ENCODE assay signal across 7 mouse cellular contexts in genomic region chr16:17815411-17816402, GRCm38 (mm10). TPM values are rescaled to one million over a fixed set of nuclear protein-coding genes. Genes with fewer than 3 reads are reported as not detected.
DNase-seq lines count a peak whose midpoint lies in the region; ATAC-seq lines count a peak whose summit lies in the region.

No protein-coding gene starts in this region.

- peaks cover 8% of the 10 kb centered on the region; the same call in 1 of the 2 replicates for H3K27me3 ChIP-seq in forebrain, embryonic 14.5 days (replicated peaks; ENCODE audit: control insufficient read depth, insufficient read depth, low read length)
- H3K27me3 ChIP-seq in hindbrain, embryonic 10.5 days (ENCODE audit: insufficient read depth, poor library complexity, severe bottlenecking), result peaks cover 75% of the 10 kb centered on the region

- H3K27ac ChIP-seq in forebrain, embryonic 14.5 days (ENCODE audit: low read depth, low read length), result peak overlapping the region; percentile 33; the same call in 1 of the 2 replicates
- H3K27ac ChIP-seq in hindbrain, embryonic 10.5 days, result peak overlapping the region; percentile 87

- no peaks in the 10 kb centered on the region for H3K9me3 ChIP-seq in forebrain, embryonic 14.5 days (replicated peaks; ENCODE audit: control insufficient read depth, low read length)
- no peaks in the 10 kb centered on the region for H3K9me3 ChIP-seq in hindbrain, embryonic 10.5 days

- peak overlapping the region; percentile 88 for H3K4me2 ChIP-seq in forebrain, embryonic 14.5 days (ENCODE audit: low read length)

- no peaks in the 10 kb centered on the region for H3K36me3 ChIP-seq in forebrain, embryonic 14.5 days (ENCODE audit: control insufficient read depth, insufficient read depth, low read length)
- H3K36me3 ChIP-seq in hindbrain, embryonic 10.5 days, result no peaks in the 10 kb centered on the region

- 1% methylated on average over 63 of the region's 63 CpGs for WGBS in forebrain, embryonic 14.5 days
- 2% methylated on average over 63 of the region's 63 CpGs for WGBS in hindbrain, embryonic 10.5 days

- H3K4me1 ChIP-seq in forebrain, embryonic 14.5 days (ENCODE audit: control insufficient read depth, insufficient read depth, low read length), result peaks cover 3% of the 10 kb centered on the region; the same call in 1 of the 2 replicates
- peaks cover 15% of the 10 kb centered on the region; the same call in 1 of the 2 replicates for H3K4me1 ChIP-seq in hindbrain, embryonic 10.5 days (replicated peaks)

- peak; percentile 89 for DNase-seq in R1 (ENCODE audit: low read depth, low spot score)
- DNase-seq in cerebellum, adult 11-12 months, result peak; percentile 64
- peak; percentile 86 for DNase-seq in forebrain, embryonic 14.5 days (ENCODE audit: low spot score)
- peak; percentile 86 for DNase-seq in hindbrain, embryonic 10.5 days (ENCODE audit: low spot score)
- peak; percentile 63 to 77 for DNase-seq in layer of hippocampus, postnatal 10 days (ENCODE audit: low spot score in 2 of 2)
- peak; percentile 80 to 81 for DNase-seq in lung, postnatal 4 days
- peak; percentile 59 for DNase-seq in right cerebral cortex, postnatal 14 days

- H3K4me3 ChIP-seq in forebrain, embryonic 14.5 days (ENCODE audit: low read depth, low read length), result peak overlapping the region; percentile 45
- H3K4me3 ChIP-seq in hindbrain, embryonic 10.5 days, result peak overlapping the region; percentile 64

- peak overlapping the region; percentile 74 for H3K9ac ChIP-seq in forebrain, embryonic 14.5 days (ENCODE audit: low read length)

- peak; percentile 90 for ATAC-seq in forebrain, embryonic 14.5 days

RNA-seq across cellular contexts. Expression of gene B830017H08Rik, which starts 17.2 kb away (rescaled TPM):
- polyA plus RNA-seq in forebrain, embryonic 14.5 days (2014; fragmentation: Nextera tagmentation; extraction: Ambion mirVana), result 1.0 and 1.5 TPM in 2 replicates
- polyA plus RNA-seq in hindbrain, embryonic 10.5 days (2016; fragmentation: Nextera tagmentation; extraction: Ambion mirVana), result 0.22 TPM in 1 of 2 replicates, not detected in the other
- total RNA-seq in layer of hippocampus, postnatal 10 days (2021), result 1 to 10 TPM; 4.5 to 5.8 TPM

RNA-seq across cellular contexts. Expression of gene Scarf2, which starts 18.6 kb away (rescaled TPM):
- 0.89 and 1.1 TPM in 2 replicates for polyA plus RNA-seq in forebrain, embryonic 14.5 days (2014; fragmentation: Nextera tagmentation; extraction: Ambion mirVana)
- 5.4 and 9.6 TPM in 2 replicates for polyA plus RNA-seq in hindbrain, embryonic 10.5 days (2016; fragmentation: Nextera tagmentation; extraction: Ambion mirVana)
- 1 to 10 TPM; 4.7 to 5.0 TPM for total RNA-seq in layer of hippocampus, postnatal 10 days (2021)

RNA-seq across cellular contexts. Expression of gene Car15, which starts 22.5 kb away (rescaled TPM):
- 4.0 and 5.0 TPM in 2 replicates for polyA plus RNA-seq in forebrain, embryonic 14.5 days (2014; fragmentation: Nextera tagmentation; extraction: Ambion mirVana)
- polyA plus RNA-seq in hindbrain, embryonic 10.5 days (2016; fragmentation: Nextera tagmentation; extraction: Ambion mirVana), result 1.9 and 2.3 TPM in 2 replicates
- total RNA-seq in layer of hippocampus, postnatal 10 days (2021), result 1 to 10 TPM; 7.5 to 9.2 TPM

RNA-seq across cellular contexts. Expression of gene Klhl22, which starts 56.3 kb away (rescaled TPM):
- polyA plus RNA-seq in forebrain, embryonic 14.5 days (2014; fragmentation: Nextera tagmentation; extraction: Ambion mirVana), result 68.2 and 71.9 TPM in 2 replicates
- polyA plus RNA-seq in hindbrain, embryonic 10.5 days (2016; fragmentation: Nextera tagmentation; extraction: Ambion mirVana), result 57.5 TPM in 2 replicates
- total RNA-seq in layer of hippocampus, postnatal 10 days (2021), result 100 to 1,000 TPM; 108 TPM

Comparison
In these comparisons a context has a peak if more than half of its experiments do, and no peak if none do; other contexts are left out.
1. Peak in every context shown above with its lines: DNase-seq, ATAC-seq, H3K4me3 ChIP-seq and H3K27ac ChIP-seq.